Mouse (Mus musculus) limb, embryonic 11.5 days (tissue): Measurements from ENCODE around the gene Twf1. TPM values are rescaled to one million over a fixed set of nuclear protein-coding genes. Genes with fewer than 3 reads are reported as not detected.

Source experiments
- ATAC-seq: fragments of 200-750 bp; cut with Nextera tagmentation; 2 replicates; pipeline ENCODE4 v1.8.0; 2017; ENCODE audit warnings: low read depth; ENCODE audit not compliant: insufficient number of reproducible peaks, low FRiP score, low TSS enrichment
- DNase-seq: peaks from one replicate; pipeline ENCODE4 v3.0.0-alpha.2; 2015; ENCODE audit warnings: low spot score
- H3K27ac ChIP-seq: fragments of 300-500 bp; sonication (generic); replicated peaks from 2 replicates; pipeline ENCODE4 v1.5.1; 2014; ENCODE audit warnings: low read depth, mild to moderate bottlenecking, low read length
- H3K27me3 ChIP-seq: fragments of 300-500 bp; sonication (generic); 2 replicates; pipeline ENCODE4 v1.6.1; 2014; ENCODE audit warnings: mild to moderate bottlenecking, low read length, mixed read lengths; ENCODE audit not compliant: control insufficient read depth, insufficient read depth
- H3K36me3 ChIP-seq: fragments of 300-500 bp; sonication (generic); 2 replicates; pipeline ENCODE4 v1.6.1; 2014; ENCODE audit warnings: mild to moderate bottlenecking, low read length, moderate library complexity, mixed read lengths; ENCODE audit not compliant: control insufficient read depth, insufficient read depth
- H3K4me1 ChIP-seq: fragments of 300-500 bp; sonication (generic); 2 replicates; pipeline ENCODE4 v1.6.1; 2014; ENCODE audit warnings: low read length, mixed read lengths; ENCODE audit not compliant: control insufficient read depth, insufficient read depth
- H3K4me2 ChIP-seq: fragments of 300-500 bp; sonication (generic); 2 replicates; pipeline ENCODE4 v1.6.1; 2014; ENCODE audit warnings: low read depth, mild to moderate bottlenecking, moderate library complexity; ENCODE audit not compliant: severe bottlenecking
- H3K4me3 ChIP-seq: fragments of 300-500 bp; sonication (generic); 2 replicates; pipeline ENCODE4 v1.5.1; 2014; ENCODE audit warnings: low read depth, low read length
- H3K9ac ChIP-seq: fragments of 300-500 bp; sonication (generic); 2 replicates; pipeline ENCODE4 v1.6.1; 2014; ENCODE audit warnings: mild to moderate bottlenecking, low read length
- H3K9me3 ChIP-seq: fragments of 300-500 bp; sonication (generic); 2 replicates; pipeline ENCODE4 v1.6.1; 2016; ENCODE audit warnings: low read length; ENCODE audit not compliant: control insufficient read depth
- WGBS: fragments of 180-500 bp; shearing (Covaris S2); extraction: QIAGEN DNeasy Blood & Tissue Kit; methylation state at CpG from one replicate; pipeline ENCODE4 v1.1.7; 2014; 5-methylcytosine and 5-hydroxymethylcytosine counted together
- polyA plus RNA-seq: library from polyadenylated mRNA; unstranded; fragments of >200 nt; fragmentation: Nextera tagmentation; extraction: Ambion mirVana; gene quantifications from 2 replicates; pipeline ENCODE4 v1.2.1, GENCODE M21; 2014

The Twf1 gene
- polyA plus RNA-seq, 1 experiment from 2014 or later = 64.4 TPM

- Histone ChIP-seq H3K27me3 (no peaks in the 10 kb centered on the region), H3K9me3 (no peaks in the 10 kb centered on the region), H3K9ac (no peak overlapping the region), H3K27ac (no peak overlapping the region), H3K4me2 (no peak overlapping the region), H3K4me3 (no peak overlapping the region), H3K4me1 (no peaks in the 10 kb centered on the region), H3K36me3 (no peaks in the 10 kb centered on the region)
- ATAC-seq (no peak), DNase-seq (no peak)
- WGBS = 91% methylated on average over 9 of the region's 9 CpGs
Measured at GRCm38 (mm10) chr15:94565854-94566253, 23.8 kb downstream of the Twf1 start.

GRCm38 (mm10) chr15:94564909-94565308, 24.8 kb downstream of the Twf1 start:
- 93% methylated on average over 2 of the region's 2 CpGs for WGBS
- ATAC-seq = no peak

GRCm38 (mm10) chr15:94558895-94559656, 30.6 kb downstream of the Twf1 start:
- Histone ChIP-seq H3K4me3 (no peak overlapping the region), H3K9ac (no peak overlapping the region), H3K27me3 (no peaks in the 10 kb centered on the region), H3K27ac (no peak overlapping the region), H3K4me1 (no peaks in the 10 kb centered on the region), H3K36me3 (no peaks in the 10 kb centered on the region), H3K4me2 (no peak overlapping the region), H3K9me3 (no peaks in the 10 kb centered on the region)
- 86% methylated on average over 17 of the region's 17 CpGs for WGBS
- DNase-seq (no peak), ATAC-seq (no peak)

More at GRCm38 (mm10) chr15:94564909-94565308, 24.8 kb downstream of the Twf1 start:
- Histone ChIP-seq H3K36me3 (no peaks in the 10 kb centered on the region), H3K4me2 (no peak overlapping the region), H3K27ac (no peak overlapping the region), H3K9ac (no peak overlapping the region), H3K9me3 (no peaks in the 10 kb centered on the region), H3K4me1 (no peaks in the 10 kb centered on the region), H3K27me3 (no peaks in the 10 kb centered on the region), H3K4me3 (no peak overlapping the region)
- no peak for DNase-seq

GRCm38 (mm10) chr15:94557442-94557841, 32.2 kb downstream of the Twf1 start:
- ATAC-seq = 0 out of 2 replicates have a peak, but pooled peaks have one; percentile 31
- DNase-seq = peak; percentile 90
- Histone ChIP-seq H3K9me3 (no peaks in the 10 kb centered on the region), H3K36me3 (no peaks in the 10 kb centered on the region), H3K27me3 (no peaks in the 10 kb centered on the region), H3K4me1 (no peaks in the 10 kb centered on the region), H3K9ac (no peak overlapping the region), H3K4me2 (no peak overlapping the region), H3K4me3 (no peak overlapping the region), H3K27ac (no peak overlapping the region)
- WGBS = 28% methylated on average over 7 of the region's 7 CpGs

- Histone ChIP-seq H3K27ac (no peak overlapping the region), H3K4me2 (no peak overlapping the region), H3K27me3 (no peaks in the 10 kb centered on the region), H3K9me3 (no peaks in the 10 kb centered on the region), H3K4me3 (no peak overlapping the region), H3K9ac (no peak overlapping the region), H3K4me1 (no peaks in the 10 kb centered on the region), H3K36me3 (no peaks in the 10 kb centered on the region)
- no peak for DNase-seq
- 93% methylated on average over 9 of the region's 9 CpGs for WGBS
- no peak for ATAC-seq
Measured at GRCm38 (mm10) chr15:94553536-94553935, 36.2 kb downstream of the Twf1 start.

- H3K4me3 ChIP-seq = no peak overlapping the region
- WGBS = 89% methylated on average over 4 of the region's 4 CpGs
- H3K27ac ChIP-seq = no peak overlapping the region
- no peak overlapping the region for H3K4me2 ChIP-seq
- DNase-seq (no peak), ATAC-seq (no peak)
- no peaks in the 10 kb centered on the region for H3K36me3 ChIP-seq
- H3K9me3 ChIP-seq = no peaks in the 10 kb centered on the region
- H3K27me3 ChIP-seq = no peaks in the 10 kb centered on the region
- H3K4me1 ChIP-seq = peaks cover 2% of the 10 kb centered on the region; the same call in 1 of the 2 replicates
- H3K9ac ChIP-seq = no peak overlapping the region
Measured at GRCm38 (mm10) chr15:94544844-94545243, 44.8 kb downstream of the Twf1 start.

GRCm38 (mm10) chr15:94544052-94544636, 45.5 kb downstream of the Twf1 start:
- Histone ChIP-seq H3K27ac (no peak overlapping the region), H3K36me3 (no peaks in the 10 kb centered on the region), H3K4me3 (peak overlapping the region; percentile 85), H3K4me1 (peaks cover 2% of the 10 kb centered on the region; the same call in 1 of the 2 replicates), H3K9me3 (no peaks in the 10 kb centered on the region), H3K27me3 (no peaks in the 10 kb centered on the region), H3K4me2 (peak overlapping the region; percentile 56), H3K9ac (peak overlapping the region; percentile 67)
- no peak for ATAC-seq
- 52% methylated on average over 9 of the region's 9 CpGs for WGBS
- DNase-seq = no peak

- Histone ChIP-seq H3K4me1 (peaks cover 2% of the 10 kb centered on the region; the same call in 1 of the 2 replicates), H3K4me2 (peak within 1 kb of the TSS; percentile 56), H3K27ac (no peak within 1 kb of the TSS), H3K4me3 (peak within 1 kb of the TSS; percentile 85), H3K9ac (peak within 1 kb of the TSS; percentile 67), H3K27me3 (no peaks in the 10 kb centered on the region), H3K9me3 (no peaks in the 10 kb centered on the region), H3K36me3 (no peaks in the 10 kb centered on the region)
- DNase-seq = peak; percentile 95
- ATAC-seq = peak; percentile 99
- 1% methylated on average over 45 of the region's 45 CpGs for WGBS
Measured at GRCm38 (mm10) chr15:94543409-94544051, 46.2 kb downstream of the Twf1 start, which contains the start of the genes Pus7l and Irak4. Gene Pus7l, minus strand, starts transcription at chr15:94543547. Gene Irak4, plus strand, starts transcription at chr15:94543643.
